Mouse (Mus musculus) lung, embryonic 14.5 days (tissue): ENCODE measurements at regions not wholly inside any gene's neighbourhood (a gene's known extent, or its start where the extent isn't known, plus 50 kb on each side); places are given as distances from the start of the nearest gene placed in this dataset.

Experiments used
- ATAC-seq: fragments of 200-750 bp; cut with Nextera tagmentation; 2 replicates; pipeline ENCODE4 v1.8.0; 2017; ENCODE audit warnings: mild to moderate bottlenecking, moderate TSS enrichment, moderate library complexity; ENCODE audit not compliant: insufficient read depth
- DNase-seq: peaks from one replicate; pipeline ENCODE4 v3.0.0-alpha.2; 2015
- H3K27ac ChIP-seq: fragments of 300-500 bp; sonication (generic); 2 replicates; pipeline ENCODE4 v1.5.1; 2014; ENCODE audit warnings: low read depth, mild to moderate bottlenecking, moderate library complexity
- H3K27me3 ChIP-seq: fragments of 300-500 bp; sonication (generic); 2 replicates; pipeline ENCODE4 v1.6.1; 2014; ENCODE audit warnings: low read length, control low read depth; ENCODE audit not compliant: insufficient read depth
- H3K36me3 ChIP-seq: fragments of 300-500 bp; sonication (generic); 2 replicates; pipeline ENCODE4 v1.6.1; 2014; ENCODE audit warnings: control low read depth; ENCODE audit not compliant: insufficient read depth
- H3K4me1 ChIP-seq: fragments of 300-500 bp; sonication (generic); 2 replicates; pipeline ENCODE4 v1.6.1; 2014; ENCODE audit warnings: antibody characterized with exemption, control low read depth; ENCODE audit not compliant: insufficient read depth
- H3K4me2 ChIP-seq: fragments of 300-500 bp; sonication (generic); 2 replicates; pipeline ENCODE4 v1.6.1; 2014; ENCODE audit warnings: mild to moderate bottlenecking
- H3K4me3 ChIP-seq: fragments of 300-500 bp; sonication (generic); 2 replicates; pipeline ENCODE4 v1.5.1; 2014; ENCODE audit warnings: low read depth, low read length
- H3K9ac ChIP-seq: fragments of 300-500 bp; sonication (generic); 2 replicates; pipeline ENCODE4 v1.6.1; 2014
- H3K9me3 ChIP-seq: fragments of 300-500 bp; sonication (generic); 2 replicates; pipeline ENCODE4 v1.6.1; 2016; ENCODE audit warnings: low read depth, low read length, control low read depth
- CTCF ChIP-seq: IDR thresholded peaks from 2 replicates; pipeline ENCODE4 v1.5.1; 2016; ENCODE audit warnings: antibody characterized with exemption, low read depth
- WGBS: fragments of 180-500 bp; shearing (Covaris S2); extraction: QIAGEN DNeasy Blood & Tissue Kit; methylation state at CpG from one replicate; pipeline ENCODE4 v1.1.7; 2014; 5-methylcytosine and 5-hydroxymethylcytosine counted together

- Histone ChIP-seq H3K36me3 (no peaks in the 10 kb centered on the region), H3K27ac (no peak overlapping the region), H3K4me2 (no peak overlapping the region), H3K4me1 (no peaks in the 10 kb centered on the region), H3K4me3 (no peak overlapping the region), H3K27me3 (no peaks in the 10 kb centered on the region), H3K9ac (no peak overlapping the region), H3K9me3 (no peaks in the 10 kb centered on the region)
- ATAC-seq (no peak), DNase-seq (no peak)
- WGBS = 55% methylated on average over 4 of the region's 4 CpGs
- no peak for TF ChIP-seq CTCF
Measured at GRCm38 (mm10) chr1:143145111-143145984, 495.1 kb upstream of the B3galt2 start.

GRCm38 (mm10) chr1:143171286-143171685 lies 469.2 kb upstream of the B3galt2 start:
- Histone ChIP-seq H3K9ac (no peak overlapping the region), H3K27me3 (no peaks in the 10 kb centered on the region), H3K4me1 (no peaks in the 10 kb centered on the region), H3K27ac (no peak overlapping the region), H3K4me2 (no peak overlapping the region), H3K36me3 (no peaks in the 10 kb centered on the region), H3K9me3 (no peaks in the 10 kb centered on the region), H3K4me3 (no peak overlapping the region)
- no peak for ATAC-seq
- DNase-seq = no peak
- no peak for TF ChIP-seq CTCF
- WGBS = 82% methylated on average over 9 of the region's 9 CpGs

DNA sequence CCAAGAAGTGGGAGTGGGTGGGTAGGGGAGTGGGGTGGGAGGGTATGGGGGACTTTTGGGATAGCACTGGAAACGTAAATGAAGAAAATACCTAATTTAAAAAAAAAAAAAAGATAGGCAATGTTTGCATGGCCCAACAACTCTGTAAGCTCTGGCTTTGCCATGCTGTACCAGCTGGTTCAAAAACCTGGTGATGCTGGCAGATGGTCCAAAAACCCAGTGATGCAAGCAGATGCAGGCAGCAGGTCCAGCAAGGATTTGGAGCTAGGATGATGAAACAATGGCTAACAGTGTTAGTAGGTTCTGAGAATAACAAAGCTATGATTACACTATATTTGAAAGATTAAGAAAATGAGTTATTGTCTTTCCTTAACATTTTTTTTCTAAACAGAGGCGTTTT lies 466.6 kb upstream of the B3galt2 start:
- H3K9me3 ChIP-seq = no peaks in the 10 kb centered on the region
- H3K27ac ChIP-seq = no peak overlapping the region
- DNase-seq = no peak
- H3K4me3 ChIP-seq = no peak overlapping the region
- H3K9ac ChIP-seq = no peak overlapping the region
- WGBS = 71% methylated on average over 2 of the region's 2 CpGs
- H3K36me3 ChIP-seq = no peaks in the 10 kb centered on the region
- no peaks in the 10 kb centered on the region for H3K27me3 ChIP-seq
- ATAC-seq = no peak
- TF ChIP-seq CTCF = no peak
- no peaks in the 10 kb centered on the region for H3K4me1 ChIP-seq
- H3K4me2 ChIP-seq = no peak overlapping the region

GRCm38 (mm10) chr1:143192167-143192793 lies 448.2 kb upstream of the B3galt2 start:
- ATAC-seq (no peak), DNase-seq (no peak)
- no peaks in the 10 kb centered on the region for H3K4me1 ChIP-seq
- H3K4me3 ChIP-seq = no peak overlapping the region
- no peaks in the 10 kb centered on the region for H3K9me3 ChIP-seq
- H3K27ac ChIP-seq = no peak overlapping the region
- H3K9ac ChIP-seq = no peak overlapping the region
- WGBS = 73% methylated on average over 3 of the region's 3 CpGs
- H3K36me3 ChIP-seq = no peaks in the 10 kb centered on the region
- TF ChIP-seq CTCF = no peak
- H3K4me2 ChIP-seq = no peak overlapping the region
- H3K27me3 ChIP-seq = no peaks in the 10 kb centered on the region

DNA sequence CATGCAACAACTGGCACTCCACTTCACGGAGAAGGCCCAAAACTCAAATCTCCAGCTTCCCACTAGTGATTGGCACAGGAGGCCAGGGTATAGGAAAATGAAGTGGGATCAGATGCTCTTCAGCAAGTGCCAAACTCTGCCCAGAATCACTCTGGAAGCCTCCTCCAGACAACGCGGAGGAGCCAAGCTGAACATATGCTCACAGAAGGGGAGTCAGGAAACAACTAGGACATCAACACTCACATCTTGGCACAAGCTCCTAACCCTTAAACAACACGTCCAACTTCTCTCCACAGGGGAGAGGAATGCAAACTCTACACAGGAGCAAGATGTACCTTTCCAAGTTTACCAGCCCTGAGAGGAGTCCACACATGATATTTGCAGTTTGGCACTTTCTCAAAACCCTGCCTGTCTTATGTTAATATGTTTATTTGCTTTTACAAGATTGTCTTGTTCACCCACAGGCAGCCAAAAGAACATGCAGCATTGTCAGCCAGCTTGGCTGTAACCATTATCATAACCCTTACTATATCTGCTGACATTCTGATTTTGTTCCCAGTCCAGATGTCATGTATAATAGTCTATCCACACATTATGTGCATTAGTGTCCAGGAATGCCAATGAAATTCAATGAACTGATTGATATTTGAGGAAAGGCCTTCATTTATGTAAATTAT lies 440.1 kb upstream of the B3galt2 start:
- Histone ChIP-seq H3K4me1 (no peaks in the 10 kb centered on the region), H3K27ac (no peak overlapping the region), H3K9ac (no peak overlapping the region), H3K27me3 (no peaks in the 10 kb centered on the region), H3K4me2 (no peak overlapping the region), H3K9me3 (no peaks in the 10 kb centered on the region), H3K36me3 (no peaks in the 10 kb centered on the region), H3K4me3 (no peak overlapping the region)
- WGBS = 74% methylated on average over 4 of the region's 4 CpGs
- DNase-seq (no peak), ATAC-seq (no peak)
- TF ChIP-seq CTCF = no peak

GRCm38 (mm10) chr1:143200971-143201370 lies 439.5 kb upstream of the B3galt2 start:
- no peak overlapping the region for H3K9ac ChIP-seq
- no peaks in the 10 kb centered on the region for H3K9me3 ChIP-seq
- no peak overlapping the region for H3K4me2 ChIP-seq
- no peak for ATAC-seq
- no peaks in the 10 kb centered on the region for H3K36me3 ChIP-seq
- no peaks in the 10 kb centered on the region for H3K27me3 ChIP-seq
- no peak for DNase-seq
- H3K4me1 ChIP-seq = no peaks in the 10 kb centered on the region
- 79% methylated on average over 5 of the region's 5 CpGs for WGBS
- TF ChIP-seq CTCF = no peak
- no peak overlapping the region for H3K4me3 ChIP-seq
- no peak overlapping the region for H3K27ac ChIP-seq

- no peak for TF ChIP-seq CTCF
- no peaks in the 10 kb centered on the region for H3K27me3 ChIP-seq
- H3K4me2 ChIP-seq = no peak overlapping the region
- H3K9me3 ChIP-seq = no peaks in the 10 kb centered on the region
- H3K9ac ChIP-seq = no peak overlapping the region
- H3K4me1 ChIP-seq = no peaks in the 10 kb centered on the region
- no peak overlapping the region for H3K27ac ChIP-seq
- no peaks in the 10 kb centered on the region for H3K36me3 ChIP-seq
- no peak overlapping the region for H3K4me3 ChIP-seq
- ATAC-seq (no peak), DNase-seq (no peak)
- 66% methylated on average over 3 of the region's 3 CpGs for WGBS
Measured at GRCm38 (mm10) chr1:143202182-143202581, 438.3 kb upstream of the B3galt2 start.
